Mouse (Mus musculus) sigmoid colon, adult 10 weeks (tissue): ENCODE data around the gene Mob1b. TPM values are rescaled to one million over a fixed set of nuclear protein-coding genes. Genes with fewer than 3 reads are reported as not detected.

Source experiments
- polyA plus RNA-seq: library from polyadenylated mRNA; stranded (reverse); fragments of 350-450 nt; fragmentation: Illumina TruSeq; extraction: RNeasy Lipid Tissue Mini Kit (QIAGEN cat#74804); gene quantifications from one replicate; pipeline ENCODE4 v1.2.3, GENCODE M21; 2014; ENCODE audit warnings: low read depth, low replicate concordance

The Mob1b gene
- polyA plus RNA-seq: 177 TPM

DNA sequence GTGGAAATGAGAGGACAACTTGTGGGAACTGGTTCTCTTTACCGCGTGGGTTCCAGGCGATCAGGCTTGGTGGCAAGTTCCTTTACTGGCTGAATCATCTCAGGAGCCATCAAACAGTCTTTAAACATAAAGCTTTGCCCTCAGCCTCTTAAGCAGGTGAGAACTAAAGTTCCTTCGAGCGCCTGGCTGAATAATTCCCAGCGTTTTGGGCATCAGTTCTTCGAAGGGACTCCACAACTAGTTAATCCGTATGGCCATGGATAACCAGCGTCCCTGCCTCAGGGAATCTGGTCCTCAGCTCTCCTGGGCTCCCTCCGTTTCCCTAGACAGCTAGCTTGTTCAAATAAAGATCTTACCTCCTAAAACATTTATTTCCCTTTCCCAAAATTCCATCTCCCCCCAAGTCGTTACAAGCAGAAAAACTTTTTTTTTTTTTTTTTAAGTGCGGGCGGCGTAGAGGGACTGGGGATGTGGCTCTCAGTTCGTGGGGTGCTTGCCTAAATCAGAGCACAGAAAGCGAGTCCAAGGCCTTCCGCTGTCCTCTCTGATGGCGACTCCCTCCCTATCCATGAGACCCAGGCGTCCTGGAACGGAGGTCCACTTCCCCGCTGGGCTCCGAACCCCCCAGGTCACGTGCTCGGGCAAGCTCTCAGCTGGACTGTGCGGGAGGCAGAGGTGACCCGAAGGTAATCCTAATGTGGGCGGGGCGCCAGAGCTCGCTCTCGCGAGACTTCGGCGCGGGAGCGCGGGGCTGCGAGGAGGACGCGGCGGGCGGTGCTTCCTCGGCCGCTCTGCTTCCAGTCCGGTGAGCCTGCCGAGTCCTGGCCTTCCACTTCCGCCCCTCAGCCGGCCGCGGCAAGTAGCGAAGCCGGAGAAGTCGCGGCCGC, at the start of gene Mob1b:
TSS of gene Mob1b (plus strand) at position 740 of the 887 bp plus-strand sequence.

GRCm38 (mm10) chr5:88675443-88676387, 44.9 kb upstream of the Mob1b start, which contains the start of gene Grsf1:
TSS of gene Grsf1 (minus strand) at chr5:88676171.

DNA sequence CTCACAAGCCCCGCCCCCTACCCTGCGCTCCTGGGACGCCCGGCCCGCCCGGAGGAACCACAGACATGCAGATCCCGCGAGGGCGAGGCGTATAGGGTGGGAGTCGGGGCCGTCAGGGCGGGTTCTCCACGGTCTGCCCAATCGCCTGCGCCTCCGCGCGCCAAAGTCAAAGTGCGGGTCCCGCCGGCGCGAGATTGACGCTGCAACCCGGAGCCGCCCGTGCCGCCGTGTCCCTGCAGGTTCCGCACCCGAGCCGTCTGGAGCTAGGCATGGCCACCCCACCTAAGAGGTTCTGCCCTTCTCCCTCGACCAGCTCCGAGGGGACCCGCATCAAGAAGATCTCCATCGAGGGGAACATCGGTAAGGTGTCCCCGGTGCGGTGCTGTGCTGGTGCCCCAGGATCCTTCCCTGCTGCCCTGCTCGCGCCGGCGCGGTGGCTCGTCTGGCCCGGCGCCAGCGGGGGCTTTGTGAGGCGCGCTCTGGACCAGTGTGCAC, 44.4 kb downstream of the Mob1b start, which contains the start of gene Dck:
TSS of gene Dck (plus strand) at position 10 of the 495 bp plus-strand sequence.

Other genes with a start within 250 kb of the Mob1b start
- 0.09 TPM for gene Enam, start 232.9 kb upstream of the Mob1b start, polyA plus RNA-seq
- 1,250 TPM for gene Jchain, start 193.0 kb upstream of the Mob1b start, polyA plus RNA-seq
- gene Utp3, start 166.4 kb upstream of the Mob1b start, polyA plus RNA-seq: 65.0 TPM
- gene Rufy3, start 155.8 kb upstream of the Mob1b start, polyA plus RNA-seq: 48.8 TPM
- gene Grsf1, start 44.7 kb upstream of the Mob1b start, polyA plus RNA-seq: 211 TPM
- 27.9 TPM for gene Dck, start 44.1 kb downstream of the Mob1b start, polyA plus RNA-seq
- 46.7 TPM for gene Slc4a4, start 166.0 kb downstream of the Mob1b start, polyA plus RNA-seq